Mouse (Mus musculus) hindbrain, embryonic 16.5 days (tissue): ENCODE measurements around the gene Spaca4. TPM values are rescaled to one million over a fixed set of nuclear protein-coding genes. Genes with fewer than 3 reads are reported as not detected.

Experiments used
- ATAC-seq: fragments of 200-750 bp; cut with Nextera tagmentation; 2 replicates; pipeline ENCODE4 v1.8.0; 2017; ENCODE audit warnings: moderate TSS enrichment, moderate library complexity
- H3K27ac ChIP-seq: fragments of 300-500 bp; sonication (generic); 2 replicates; pipeline ENCODE4 v1.5.1; 2014; ENCODE audit warnings: low read depth, mild to moderate bottlenecking, control low read depth, low read length, moderate library complexity
- H3K27me3 ChIP-seq: fragments of 300-500 bp; sonication (generic); replicated peaks from 2 replicates; pipeline ENCODE4 v1.6.1; 2014; ENCODE audit warnings: low read length; ENCODE audit not compliant: control insufficient read depth, insufficient read depth
- H3K36me3 ChIP-seq: fragments of 300-500 bp; sonication (generic); 2 replicates; pipeline ENCODE4 v1.6.1; 2014; ENCODE audit warnings: mild to moderate bottlenecking, low read length, moderate library complexity, mixed read lengths; ENCODE audit not compliant: control insufficient read depth, insufficient read depth
- H3K4me1 ChIP-seq: fragments of 300-500 bp; sonication (generic); 2 replicates; pipeline ENCODE4 v1.6.1; 2014; ENCODE audit warnings: low read depth, low read length; ENCODE audit not compliant: control insufficient read depth, insufficient read depth
- H3K4me2 ChIP-seq: fragments of 300-500 bp; sonication (generic); 2 replicates; pipeline ENCODE4 v1.6.1; 2014; ENCODE audit warnings: mild to moderate bottlenecking, low read length, control low read depth, moderate library complexity
- H3K4me3 ChIP-seq: fragments of 300-500 bp; sonication (generic); 2 replicates; pipeline ENCODE4 v1.5.1; 2014; ENCODE audit warnings: mild to moderate bottlenecking, low read length, control low read depth, moderate library complexity
- H3K9ac ChIP-seq: fragments of 300-500 bp; sonication (generic); 2 replicates; pipeline ENCODE4 v1.6.1; 2014; ENCODE audit warnings: low read depth, mild to moderate bottlenecking, control low read depth, low read length, moderate library complexity
- H3K9me3 ChIP-seq: fragments of 300-500 bp; sonication (generic); 2 replicates; pipeline ENCODE4 v1.6.1; 2014; ENCODE audit warnings: mild to moderate bottlenecking, low read length, moderate library complexity; ENCODE audit not compliant: control insufficient read depth
- WGBS: fragments of 180-500 bp; shearing (Covaris S2); extraction: QIAGEN DNeasy Blood & Tissue Kit; methylation state at CpG from one replicate; pipeline ENCODE4 v1.1.7; 2014; 5-methylcytosine and 5-hydroxymethylcytosine counted together
- polyA plus RNA-seq: library from polyadenylated mRNA; unstranded; fragments of >200 nt; fragmentation: Nextera tagmentation; extraction: Ambion mirVana; gene quantifications from 2 replicates; pipeline ENCODE4 v1.2.1, GENCODE M21; 2015

The Spaca4 gene
- polyA plus RNA-seq, 1 experiment from 2014 or later: not detected

GRCm38 (mm10) chr7:45716952-45717917 lies 8.4 kb downstream of the Spaca4 start:
- WGBS: 13% methylated on average over 31 of the region's 31 CpGs
- Histone ChIP-seq H3K9me3 (no peaks in the 10 kb centered on the region), H3K27ac (peak overlapping the region; percentile 92), H3K4me2 (peak overlapping the region; percentile 87), H3K4me3 (peak overlapping the region; percentile 71), H3K4me1 (peaks cover 42% of the 10 kb centered on the region), H3K27me3 (no peaks in the 10 kb centered on the region), H3K36me3 (peaks cover 31% of the 10 kb centered on the region), H3K9ac (peak overlapping the region; percentile 88)
- ATAC-seq: peak; percentile 27

DNA sequence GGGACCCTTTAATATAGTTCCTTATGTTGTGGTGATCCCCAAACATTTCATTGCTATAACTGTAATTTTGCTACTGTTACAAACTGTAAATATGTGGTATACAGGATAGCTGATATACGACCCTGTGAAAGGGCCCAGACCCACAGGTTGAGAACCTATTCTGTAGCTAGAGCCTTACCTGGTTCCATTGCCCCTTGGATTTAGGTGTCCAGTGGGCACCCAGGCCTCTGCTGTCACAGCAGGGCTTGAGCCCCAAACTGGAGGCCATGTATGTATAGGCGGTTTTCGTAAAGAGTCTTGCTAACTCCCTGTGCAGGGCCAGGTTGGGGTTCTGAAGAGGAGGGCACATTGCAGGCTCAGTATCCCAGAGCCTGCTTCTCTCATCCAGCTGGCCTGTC lies 9.2 kb downstream of the Spaca4 start:
- peak overlapping the region; percentile 87 for H3K4me2 ChIP-seq
- H3K9me3 ChIP-seq: no peaks in the 10 kb centered on the region
- H3K9ac ChIP-seq: no peak overlapping the region
- H3K4me3 ChIP-seq: no peak overlapping the region
- peaks cover 42% of the 10 kb centered on the region for H3K4me1 ChIP-seq
- 90% methylated on average over 3 of the region's 3 CpGs for WGBS
- ATAC-seq: no peak
- peaks cover 36% of the 10 kb centered on the region for H3K36me3 ChIP-seq
- H3K27me3 ChIP-seq: no peaks in the 10 kb centered on the region
- H3K27ac ChIP-seq: no peak overlapping the region

- peak overlapping the region; percentile 79 for H3K4me3 ChIP-seq
- no peaks in the 10 kb centered on the region for H3K9me3 ChIP-seq
- no peak for ATAC-seq
- peaks cover 40% of the 10 kb centered on the region for H3K36me3 ChIP-seq
- peak overlapping the region; percentile 85 for H3K4me2 ChIP-seq
- H3K4me1 ChIP-seq: peaks cover 42% of the 10 kb centered on the region
- H3K27me3 ChIP-seq: no peaks in the 10 kb centered on the region
- peak overlapping the region; percentile 55 for H3K27ac ChIP-seq
- peak overlapping the region; percentile 39 for H3K9ac ChIP-seq
- 86% methylated on average over 19 of the region's 19 CpGs for WGBS
Observed at GRCm38 (mm10) chr7:45715741-45716459, 9.7 kb downstream of the Spaca4 start.

GRCm38 (mm10) chr7:45715090-45715708 lies 10.4 kb downstream of the Spaca4 start, which contains the start of gene Rpl18:
Gene Rpl18, plus strand, starts transcription at chr7:45715457.
- H3K4me2 ChIP-seq: peak within 1 kb of the TSS; percentile 85
- peaks cover 42% of the 10 kb centered on the region for H3K4me1 ChIP-seq
- no peaks in the 10 kb centered on the region for H3K27me3 ChIP-seq
- peak; percentile 93 for ATAC-seq
- 8% methylated on average over 34 of the region's 34 CpGs for WGBS
- H3K36me3 ChIP-seq: peaks cover 36% of the 10 kb centered on the region
- H3K4me3 ChIP-seq: peak within 1 kb of the TSS; percentile 79
- peak within 1 kb of the TSS; percentile 70 for H3K27ac ChIP-seq
- no peaks in the 10 kb centered on the region for H3K9me3 ChIP-seq
- H3K9ac ChIP-seq: peak within 1 kb of the TSS; percentile 85

DNA sequence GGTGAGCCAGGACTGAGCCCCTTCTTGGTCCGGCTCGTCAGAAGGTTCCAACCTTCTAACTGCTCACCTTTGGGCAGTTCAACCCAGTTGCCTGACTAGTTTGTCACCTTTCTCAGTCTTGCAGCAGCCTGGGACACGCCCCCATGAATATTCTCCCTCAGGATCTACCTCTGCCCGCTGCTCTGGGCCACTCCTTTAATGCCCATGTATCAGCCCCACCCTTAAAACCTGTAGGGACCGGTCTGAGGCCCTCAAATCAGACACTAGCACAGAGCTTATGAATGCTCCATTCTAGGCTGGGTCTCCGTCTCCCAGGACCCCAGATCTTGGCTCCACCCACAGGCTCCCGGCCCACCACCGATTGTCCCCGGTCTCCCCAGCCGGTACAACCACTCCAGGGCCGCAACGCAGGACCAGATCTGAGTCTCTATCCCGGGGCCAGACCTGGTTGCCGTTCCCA lies 11.0 kb downstream of the Spaca4 start:
- Histone ChIP-seq H3K36me3 (peaks cover 32% of the 10 kb centered on the region), H3K27ac (peak overlapping the region; percentile 70), H3K9me3 (no peaks in the 10 kb centered on the region), H3K4me2 (peak overlapping the region; percentile 85), H3K4me1 (peaks cover 44% of the 10 kb centered on the region), H3K27me3 (no peaks in the 10 kb centered on the region), H3K9ac (peak overlapping the region; percentile 85), H3K4me3 (peak overlapping the region; percentile 79)
- 10% methylated on average over 14 of the region's 14 CpGs for whole genome bisulfite sequencing
- ATAC-seq: no peak

DNA sequence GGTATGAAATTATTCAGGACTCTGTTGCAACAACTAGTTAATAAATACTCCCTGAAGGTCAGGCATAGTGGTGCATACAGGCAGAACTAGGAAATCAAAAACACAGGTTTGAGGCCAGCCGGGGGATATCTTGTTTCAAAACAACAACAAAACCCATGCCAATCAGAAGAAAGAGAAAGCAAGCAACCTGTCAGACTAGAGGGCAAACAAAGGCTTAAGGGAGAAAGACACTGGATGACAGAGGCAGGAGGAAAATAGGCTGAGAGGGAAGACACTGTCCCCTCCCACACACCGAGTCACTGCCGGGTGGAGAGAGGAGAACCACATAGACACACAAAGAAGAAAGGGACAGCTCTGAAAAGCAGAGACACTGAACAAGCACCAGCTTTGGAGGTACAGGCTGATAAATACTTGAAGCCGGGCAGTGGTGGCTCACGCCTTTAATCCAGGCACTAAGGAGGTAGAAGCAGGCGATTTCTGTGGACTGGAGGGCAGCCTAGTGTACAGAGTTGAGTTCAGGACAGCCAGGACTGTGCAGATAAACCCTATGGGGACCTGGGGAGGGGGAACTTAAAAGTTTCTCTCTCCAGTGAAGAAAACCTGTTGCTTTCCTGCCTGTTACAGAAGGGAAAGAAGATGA lies 11.6 kb downstream of the Spaca4 start:
- Histone ChIP-seq H3K27me3 (no peaks in the 10 kb centered on the region), H3K4me2 (peak overlapping the region; percentile 85), H3K4me1 (peaks cover 44% of the 10 kb centered on the region), H3K9ac (peak overlapping the region; percentile 23; the same call in 1 of the 2 replicates), H3K27ac (no peak overlapping the region), H3K36me3 (peaks cover 30% of the 10 kb centered on the region), H3K9me3 (no peaks in the 10 kb centered on the region), H3K4me3 (peak overlapping the region; percentile 79)
- no peak for ATAC-seq
- WGBS: 87% methylated on average over 6 of the region's 6 CpGs

DNA sequence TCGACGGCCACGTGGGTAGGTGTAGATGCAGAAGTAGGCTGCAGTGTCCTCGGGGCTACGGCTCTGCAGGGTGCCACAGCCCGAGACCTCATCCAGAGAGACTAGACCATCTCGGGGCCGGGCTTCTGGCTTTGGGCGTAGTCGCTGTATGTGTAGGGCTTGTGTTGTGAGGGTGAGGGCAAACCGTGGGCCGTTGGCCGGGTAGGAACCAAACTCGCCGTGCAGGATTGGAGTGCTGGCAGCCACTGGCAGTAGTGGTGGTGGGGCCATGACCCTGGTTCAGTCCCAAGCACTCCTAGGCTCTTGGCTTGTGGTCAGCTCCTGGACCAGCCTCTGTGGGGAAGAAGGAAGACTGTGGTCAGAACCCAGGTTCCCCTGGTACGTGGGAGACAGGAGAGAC lies 12.2 kb downstream of the Spaca4 start:
- H3K4me1 ChIP-seq: peaks cover 45% of the 10 kb centered on the region

DNA sequence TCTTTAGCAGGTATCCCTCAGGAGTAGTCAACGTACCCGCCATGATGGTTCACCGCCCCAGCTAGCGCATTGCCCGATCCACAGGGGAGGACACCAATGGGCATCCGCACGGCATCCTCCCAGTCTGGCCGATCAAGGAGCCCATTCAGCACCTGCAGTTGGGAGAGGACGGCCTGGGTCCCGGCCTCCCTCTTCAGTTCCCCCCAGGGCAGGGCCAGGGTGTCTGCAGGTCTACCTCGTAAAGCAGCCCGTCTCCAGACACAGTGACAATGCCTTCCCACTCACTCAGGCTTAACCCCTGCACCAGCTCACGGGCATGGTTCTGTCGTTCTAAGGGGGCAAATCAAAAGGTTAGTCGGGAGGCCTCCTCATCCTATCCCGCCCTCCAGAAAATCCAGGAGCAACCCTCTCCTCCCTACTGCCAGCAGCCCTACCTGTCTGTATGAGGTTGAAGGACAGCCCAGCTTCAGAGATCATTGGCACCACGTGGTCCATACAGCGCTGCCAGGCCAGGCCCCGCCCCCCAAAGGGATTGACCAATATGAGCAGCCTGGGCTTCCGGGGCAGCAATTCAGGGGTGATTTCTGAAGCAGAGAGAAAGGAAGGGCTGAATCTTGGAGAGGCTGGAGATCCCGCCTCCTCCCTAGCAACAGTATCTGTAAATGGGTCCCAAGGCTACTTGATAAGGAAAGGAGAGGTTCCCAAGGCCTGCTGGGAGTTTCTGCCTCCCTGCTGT lies 13.4 kb downstream of the Spaca4 start:
- 88% methylated on average over 21 of the region's 21 CpGs for WGBS
- no peak overlapping the region for H3K27ac ChIP-seq
- H3K9ac ChIP-seq: no peak overlapping the region
- peaks cover 30% of the 10 kb centered on the region for H3K36me3 ChIP-seq
- no peaks in the 10 kb centered on the region for H3K9me3 ChIP-seq
- ATAC-seq: no peak
- H3K4me1 ChIP-seq: peaks cover 57% of the 10 kb centered on the region
- no peaks in the 10 kb centered on the region for H3K27me3 ChIP-seq
- no peak overlapping the region for H3K4me2 ChIP-seq
- H3K4me3 ChIP-seq: no peak overlapping the region

More for the DNA sequence above, 12.2 kb downstream of the Spaca4 start:
- Histone ChIP-seq H3K9ac (no peak overlapping the region), H3K27me3 (no peaks in the 10 kb centered on the region), H3K4me2 (no peak overlapping the region), H3K4me3 (no peak overlapping the region), H3K27ac (no peak overlapping the region), H3K9me3 (no peaks in the 10 kb centered on the region), H3K36me3 (peaks cover 30% of the 10 kb centered on the region)
- 95% methylated on average over 16 of the region's 16 CpGs for WGBS
- ATAC-seq: no peak
